Mouse (Mus musculus) embryonic facial prominence, embryonic 12.5 days (tissue): ENCODE data around the gene Cdkn2aip. TPM values are rescaled to one million over a fixed set of nuclear protein-coding genes. Genes with fewer than 3 reads are reported as not detected.

Experiments
- ATAC-seq: fragments of 200-750 bp; cut with Nextera tagmentation; 2 replicates; pipeline ENCODE4 v1.8.0; 2017; ENCODE audit not compliant: insufficient number of reproducible peaks, insufficient read depth, low FRiP score, low TSS enrichment
- H3K27ac ChIP-seq: fragments of 300-500 bp; sonication (generic); 2 replicates; pipeline ENCODE4 v1.5.1; 2016; ENCODE audit warnings: mild to moderate bottlenecking
- H3K27me3 ChIP-seq: fragments of 300-500 bp; sonication (generic); 2 replicates; pipeline ENCODE4 v1.6.1; 2016; ENCODE audit warnings: mild to moderate bottlenecking, moderate library complexity
- H3K36me3 ChIP-seq: fragments of 300-500 bp; sonication (generic); 2 replicates; pipeline ENCODE4 v1.6.1; 2016; ENCODE audit warnings: mild to moderate bottlenecking
- H3K4me1 ChIP-seq: fragments of 300-500 bp; sonication (generic); 2 replicates; pipeline ENCODE4 v1.6.1; 2016
- H3K4me2 ChIP-seq: fragments of 300-500 bp; sonication (generic); replicated peaks from 2 replicates; pipeline ENCODE4 v1.6.1; 2016; ENCODE audit warnings: mild to moderate bottlenecking, moderate library complexity
- H3K4me3 ChIP-seq: fragments of 300-500 bp; sonication (generic); 2 replicates; pipeline ENCODE4 v1.5.1; 2016; ENCODE audit warnings: mild to moderate bottlenecking
- H3K9ac ChIP-seq: fragments of 300-500 bp; sonication (generic); 2 replicates; pipeline ENCODE4 v1.6.1; 2016; ENCODE audit warnings: mild to moderate bottlenecking, moderate library complexity
- H3K9me3 ChIP-seq: fragments of 300-500 bp; sonication (generic); 2 replicates; pipeline ENCODE4 v1.6.1; 2016; ENCODE audit warnings: mild to moderate bottlenecking, moderate library complexity
- WGBS: fragments of 180-500 bp; shearing (Covaris S2); methylation state at CpG from one replicate; pipeline ENCODE4 v1.1.7; 2016; 5-methylcytosine and 5-hydroxymethylcytosine counted together
- polyA plus RNA-seq: library from polyadenylated mRNA; unstranded; fragments of >200 nt; fragmentation: Nextera tagmentation; extraction: Ambion mirVana; gene quantifications from 2 replicates; pipeline ENCODE4 v1.2.1, GENCODE M21; 2016

Cdkn2aip gene
- polyA plus RNA-seq, 1 experiment from 2014 or later: 33.5 TPM

DNA sequence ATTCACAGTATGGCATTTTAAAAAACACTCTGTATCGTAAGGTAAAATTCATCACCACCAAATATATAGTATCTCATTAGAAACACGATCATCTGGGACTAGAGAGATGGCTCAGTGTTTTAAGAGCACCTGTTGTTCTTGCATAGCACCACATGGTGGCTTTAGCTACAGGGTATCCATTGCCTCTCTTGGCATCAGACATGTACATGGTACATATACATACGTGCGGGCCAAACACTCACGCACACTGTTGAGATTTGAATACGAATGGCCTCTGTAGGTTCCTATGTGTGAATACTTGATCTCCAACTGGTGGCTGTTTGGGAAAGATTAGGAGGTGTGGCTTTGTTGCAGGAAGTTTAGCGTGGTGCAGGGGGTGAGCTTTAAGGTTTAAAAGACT, 28.6 kb upstream of the Cdkn2aip start:
- Histone ChIP-seq H3K4me3 (no peak overlapping the region), H3K4me2 (no peak overlapping the region), H3K36me3 (no peaks in the 10 kb centered on the region), H3K9me3 (no peaks in the 10 kb centered on the region), H3K9ac (no peak overlapping the region), H3K4me1 (peaks cover 7% of the 10 kb centered on the region; the same call in 1 of the 2 replicates), H3K27me3 (no peaks in the 10 kb centered on the region), H3K27ac (0 out of 2 replicates have a peak overlapping the region, but pooled peaks have one; percentile 1)
- 74% methylated on average over 7 of the region's 7 CpGs for WGBS
- ATAC-seq: no peak

DNA sequence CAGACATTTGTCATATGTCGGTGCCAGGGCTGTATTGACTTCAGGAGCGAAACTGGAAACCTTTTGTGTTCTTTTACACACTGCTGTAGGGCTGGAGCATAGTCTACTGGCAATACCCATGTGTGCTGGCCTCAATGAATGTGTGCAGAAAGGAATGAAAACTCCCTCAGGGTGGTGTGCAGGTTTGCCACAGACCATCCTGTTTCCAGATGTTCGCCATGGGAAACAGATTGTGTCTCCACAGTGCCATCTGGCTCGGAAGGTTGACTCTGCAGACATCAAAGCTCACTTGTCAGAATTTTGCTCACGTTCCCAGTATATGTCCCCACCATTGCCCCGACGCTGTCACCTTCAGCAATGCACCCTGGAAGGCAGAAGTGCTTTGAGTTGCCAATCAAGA, 23.4 kb upstream of the Cdkn2aip start:
- ATAC-seq: no peak
- Histone ChIP-seq H3K4me2 (no peak overlapping the region), H3K27ac (no peak overlapping the region), H3K9me3 (no peaks in the 10 kb centered on the region), H3K9ac (no peak overlapping the region), H3K4me3 (no peak overlapping the region), H3K4me1 (no peaks in the 10 kb centered on the region), H3K36me3 (no peaks in the 10 kb centered on the region), H3K27me3 (no peaks in the 10 kb centered on the region; the same call in 1 of the 2 replicates)
- 38% methylated on average over 7 of the region's 7 CpGs for WGBS

DNA sequence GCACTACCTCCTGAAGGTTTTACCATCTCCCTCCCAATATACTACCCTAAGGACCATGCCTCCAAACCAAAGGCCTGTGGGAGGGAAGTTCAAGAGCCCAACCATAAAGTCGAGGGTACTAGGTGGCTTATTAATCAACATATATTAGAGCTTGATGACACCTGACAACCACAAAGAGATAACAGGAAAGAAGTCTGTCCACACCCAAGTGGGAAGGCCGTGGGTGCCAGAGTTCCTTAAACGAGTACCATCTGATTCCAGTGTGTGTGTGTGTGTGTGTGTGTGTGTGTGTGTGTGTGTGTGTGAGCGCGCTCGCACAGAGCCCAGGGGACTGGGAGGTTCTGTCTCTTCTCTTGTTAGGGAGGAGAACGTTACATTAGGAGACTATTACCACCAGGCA, 15.6 kb upstream of the Cdkn2aip start:
- H3K27me3 ChIP-seq: no peaks in the 10 kb centered on the region; the same call in 1 of the 2 replicates
- H3K9ac ChIP-seq: no peak overlapping the region
- no peak overlapping the region for H3K4me3 ChIP-seq
- no peak for ATAC-seq
- no peaks in the 10 kb centered on the region for H3K9me3 ChIP-seq
- 87% methylated on average over 7 of the region's 7 CpGs for WGBS
- no peaks in the 10 kb centered on the region for H3K36me3 ChIP-seq
- H3K4me1 ChIP-seq: no peaks in the 10 kb centered on the region
- no peak overlapping the region for H3K4me2 ChIP-seq
- H3K27ac ChIP-seq: no peak overlapping the region

DNA sequence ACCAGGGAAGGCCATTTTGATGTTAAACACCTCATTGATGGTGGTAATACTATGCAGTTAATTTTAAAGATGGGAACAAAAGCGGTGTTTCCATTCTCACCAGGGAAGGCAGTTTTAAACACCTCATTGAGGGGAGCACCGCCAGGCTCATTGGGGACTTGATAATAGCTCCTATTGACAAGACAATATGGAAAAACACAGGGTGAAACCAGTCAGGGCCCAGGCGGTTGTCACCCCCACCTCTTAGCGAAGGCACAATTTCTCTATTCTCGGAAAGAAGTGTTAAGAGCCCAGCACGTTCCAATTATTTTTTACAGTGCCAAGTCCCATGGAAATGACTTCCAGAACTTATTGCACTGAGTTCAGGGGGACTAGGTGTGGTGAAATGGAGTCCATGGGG, 13.2 kb upstream of the Cdkn2aip start:
- Histone ChIP-seq H3K4me2 (no peak overlapping the region), H3K27ac (no peak overlapping the region), H3K9me3 (no peaks in the 10 kb centered on the region), H3K4me1 (no peaks in the 10 kb centered on the region), H3K4me3 (no peak overlapping the region), H3K36me3 (no peaks in the 10 kb centered on the region), H3K9ac (no peak overlapping the region), H3K27me3 (no peaks in the 10 kb centered on the region)
- no peak for ATAC-seq
- WGBS: 25% methylated on average over 6 of the region's 6 CpGs

DNA sequence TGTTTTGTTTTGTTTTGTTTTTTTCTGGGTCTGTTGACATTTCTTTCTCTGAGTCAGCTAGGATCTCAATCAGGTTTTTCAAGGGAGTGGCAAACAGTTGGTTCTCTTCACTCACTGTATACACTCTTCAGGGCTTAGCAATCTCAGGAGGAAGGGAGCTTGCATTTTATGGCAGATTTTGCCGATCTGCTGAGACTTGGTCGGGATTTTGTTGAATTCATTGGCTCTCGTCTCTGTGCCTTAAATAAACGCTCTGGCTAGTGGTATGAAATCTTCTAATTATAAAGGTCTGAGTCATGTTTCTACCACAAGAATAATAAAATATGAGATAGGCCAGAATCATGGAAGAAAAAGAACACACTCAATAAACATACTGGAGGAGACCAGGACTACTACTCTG, 7.9 kb upstream of the Cdkn2aip start:
- H3K27ac ChIP-seq: no peak overlapping the region
- H3K36me3 ChIP-seq: no peaks in the 10 kb centered on the region
- H3K4me2 ChIP-seq: no peak overlapping the region
- H3K9ac ChIP-seq: no peak overlapping the region
- no peak for ATAC-seq
- no peak overlapping the region for H3K4me3 ChIP-seq
- no peaks in the 10 kb centered on the region for H3K4me1 ChIP-seq
- WGBS: 63% methylated on average over 4 of the region's 4 CpGs
- H3K9me3 ChIP-seq: no peaks in the 10 kb centered on the region
- no peaks in the 10 kb centered on the region for H3K27me3 ChIP-seq

DNA sequence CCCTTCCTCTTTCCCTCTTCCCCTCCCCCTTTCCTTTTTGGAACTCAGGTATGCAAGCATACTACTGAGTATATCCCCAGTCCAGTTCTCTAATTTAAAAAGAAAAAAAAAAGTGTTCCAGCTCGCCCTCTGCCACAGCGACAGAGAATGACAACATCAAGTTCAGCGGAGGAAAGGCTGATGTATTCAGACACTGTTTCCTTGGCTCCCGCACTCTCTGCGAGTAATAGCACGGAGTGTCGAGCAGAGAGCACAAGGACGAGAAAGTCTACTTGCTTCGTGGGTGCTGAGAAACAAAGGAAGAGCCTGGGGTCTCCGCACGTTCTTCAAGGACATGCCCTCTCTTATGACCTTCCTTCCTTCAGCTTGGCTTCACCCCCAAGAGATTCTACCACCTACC, 4.9 kb upstream of the Cdkn2aip start:
- no peaks in the 10 kb centered on the region for H3K27me3 ChIP-seq
- no peak for ATAC-seq
- H3K4me3 ChIP-seq: no peak overlapping the region
- H3K4me1 ChIP-seq: no peaks in the 10 kb centered on the region
- no peaks in the 10 kb centered on the region for H3K36me3 ChIP-seq
- no peak overlapping the region for H3K4me2 ChIP-seq
- H3K27ac ChIP-seq: 0 out of 2 replicates have a peak overlapping the region, but pooled peaks have one; percentile 30
- H3K9ac ChIP-seq: no peak overlapping the region
- H3K9me3 ChIP-seq: no peaks in the 10 kb centered on the region
- WGBS: 36% methylated on average over 11 of the region's 11 CpGs

DNA sequence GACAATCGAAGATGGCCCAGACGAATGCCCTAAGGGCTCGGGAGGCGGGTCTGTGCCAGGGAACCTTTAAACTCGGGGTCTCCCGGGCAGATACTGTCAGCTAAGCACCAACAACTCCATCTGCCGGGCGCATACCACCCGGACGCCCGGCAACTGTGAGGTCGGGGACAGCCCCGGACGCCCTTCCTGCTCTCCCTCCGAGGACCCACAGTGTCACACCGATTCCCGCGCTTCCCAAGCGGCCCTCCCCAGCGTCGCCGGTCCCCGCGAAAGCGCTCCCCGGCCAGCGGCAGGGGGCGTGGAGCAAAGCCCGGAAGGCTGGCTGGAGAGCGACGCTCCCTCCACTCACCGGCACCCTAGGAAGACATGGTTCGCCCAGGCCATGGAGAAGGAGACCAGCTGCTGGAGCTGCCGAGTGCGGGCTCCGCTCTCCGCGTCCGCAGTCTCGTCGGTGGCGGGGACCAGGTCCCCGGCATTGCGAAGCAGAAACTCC, 515 bp downstream of the Cdkn2aip start:
- under 1% methylated on average over 44 of the region's 44 CpGs for WGBS
- no peaks in the 10 kb centered on the region for H3K9me3 ChIP-seq
- ATAC-seq: peak; percentile 49
- peak overlapping the region; percentile 63 for H3K4me2 ChIP-seq
- peak overlapping the region; percentile 81 for H3K9ac ChIP-seq
- peaks cover 22% of the 10 kb centered on the region for H3K36me3 ChIP-seq
- no peaks in the 10 kb centered on the region for H3K27me3 ChIP-seq
- peak overlapping the region; percentile 95 for H3K27ac ChIP-seq
- H3K4me1 ChIP-seq: peaks cover 3% of the 10 kb centered on the region
- H3K4me3 ChIP-seq: peak overlapping the region; percentile 65

DNA sequence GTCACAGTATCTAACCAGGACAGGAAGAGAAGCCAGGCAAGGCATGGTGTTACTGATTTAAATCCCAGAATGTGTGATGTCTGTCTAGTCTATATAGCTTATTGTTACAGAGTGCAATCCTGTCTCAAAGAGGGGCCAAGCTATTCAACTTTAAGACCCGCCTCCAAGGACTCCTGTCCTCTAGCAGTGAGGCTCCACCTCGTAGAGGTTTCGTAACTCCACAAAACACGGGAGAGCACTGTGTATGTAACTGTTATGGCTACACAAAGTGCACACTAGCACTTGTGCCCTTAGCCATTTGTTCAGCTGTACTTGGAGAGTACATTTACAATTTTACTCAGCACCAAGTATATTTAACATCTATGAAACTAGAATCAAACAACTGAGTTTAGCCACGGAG, 5.6 kb downstream of the Cdkn2aip start:
- H3K4me2 ChIP-seq: no peak overlapping the region
- ATAC-seq: no peak

DNA sequence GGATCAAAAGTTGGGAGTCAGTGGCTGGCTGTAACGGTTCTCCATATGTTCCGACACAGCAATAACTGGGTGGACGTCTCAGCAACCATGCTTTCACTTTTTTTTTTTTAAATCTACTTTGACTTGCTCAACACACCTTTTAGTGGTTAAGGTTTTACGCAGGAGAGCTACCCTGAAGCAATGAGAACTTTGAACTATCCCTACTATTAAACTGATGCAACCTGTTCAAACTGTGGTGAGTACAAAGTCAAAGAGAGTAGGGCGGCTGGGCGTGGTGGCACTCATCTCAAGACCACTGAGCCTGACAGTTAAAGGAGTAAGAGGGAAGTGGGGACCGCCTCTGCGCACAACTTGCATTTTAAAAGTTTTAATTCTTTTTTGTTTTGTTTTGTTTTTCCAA, 7.0 kb downstream of the Cdkn2aip start:
- Histone ChIP-seq H3K4me2 (no peak overlapping the region), H3K36me3 (peaks cover 29% of the 10 kb centered on the region), H3K27me3 (no peaks in the 10 kb centered on the region), H3K27ac (no peak overlapping the region), H3K9ac (no peak overlapping the region), H3K9me3 (no peaks in the 10 kb centered on the region), H3K4me3 (no peak overlapping the region), H3K4me1 (no peaks in the 10 kb centered on the region)
- WGBS: 91% methylated on average over 8 of the region's 8 CpGs
- ATAC-seq: no peak

More for the DNA sequence above, 5.6 kb downstream of the Cdkn2aip start:
- Histone ChIP-seq H3K9ac (no peak overlapping the region), H3K27me3 (no peaks in the 10 kb centered on the region), H3K27ac (no peak overlapping the region), H3K9me3 (no peaks in the 10 kb centered on the region), H3K4me1 (peaks cover 3% of the 10 kb centered on the region), H3K36me3 (peaks cover 32% of the 10 kb centered on the region), H3K4me3 (no peak overlapping the region)
- 89% methylated on average over 5 of the region's 5 CpGs for WGBS

DNA sequence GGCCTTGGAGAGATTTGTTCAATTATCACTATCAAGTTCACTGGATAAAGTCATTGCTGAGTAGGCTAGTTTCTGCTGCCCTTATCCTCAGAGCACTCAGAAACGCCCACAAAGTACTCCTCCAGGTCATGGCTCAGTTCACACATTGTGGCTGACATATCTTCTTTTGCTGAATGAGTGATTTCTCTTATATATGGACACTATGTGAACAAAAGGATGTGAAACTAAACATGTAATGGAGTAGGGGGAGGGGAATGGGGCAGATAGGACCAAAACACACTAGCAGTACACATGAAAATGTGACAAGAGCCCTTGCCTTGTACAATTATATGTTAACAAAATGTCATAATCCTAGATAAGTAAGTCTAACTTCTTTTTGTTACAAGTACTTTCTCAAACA, 11.4 kb downstream of the Cdkn2aip start:
- Histone ChIP-seq H3K4me3 (no peak overlapping the region), H3K9ac (no peak overlapping the region), H3K4me1 (no peaks in the 10 kb centered on the region), H3K4me2 (no peak overlapping the region), H3K27me3 (no peaks in the 10 kb centered on the region), H3K9me3 (no peaks in the 10 kb centered on the region), H3K36me3 (0 out of 2 replicates have a peak, but pooled peaks cover 3% of the 10 kb centered on the region), H3K27ac (no peak overlapping the region)
- 63% methylated on average over 1 of the region's 1 CpGs for WGBS
- ATAC-seq: no peak

DNA sequence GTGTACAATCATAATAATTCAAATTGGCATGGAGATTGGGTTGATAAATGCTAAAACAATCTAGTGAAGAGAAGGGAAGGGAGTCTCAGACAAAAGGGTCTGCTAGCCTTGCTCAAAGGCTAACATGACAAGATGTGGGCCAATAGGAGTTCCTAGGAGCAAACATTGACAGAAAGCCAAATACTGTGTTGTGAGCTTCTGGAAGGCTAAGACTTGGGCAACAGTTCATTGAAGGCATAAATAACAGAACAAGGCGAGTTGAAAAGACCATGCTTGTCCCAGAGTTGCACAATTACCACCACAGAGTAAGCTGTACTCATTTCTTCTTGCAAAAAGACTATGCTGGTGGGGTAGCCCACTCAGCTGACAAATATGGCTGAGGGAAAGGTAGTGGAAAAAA, 16.0 kb downstream of the Cdkn2aip start:
- no peaks in the 10 kb centered on the region for H3K36me3 ChIP-seq
- H3K27ac ChIP-seq: no peak overlapping the region
- no peak for ATAC-seq
- H3K9me3 ChIP-seq: no peaks in the 10 kb centered on the region
- H3K4me1 ChIP-seq: no peaks in the 10 kb centered on the region
- 81% methylated on average over 1 of the region's 1 CpGs for WGBS
- H3K9ac ChIP-seq: no peak overlapping the region
- H3K27me3 ChIP-seq: no peaks in the 10 kb centered on the region
- no peak overlapping the region for H3K4me2 ChIP-seq
- H3K4me3 ChIP-seq: no peak overlapping the region

DNA sequence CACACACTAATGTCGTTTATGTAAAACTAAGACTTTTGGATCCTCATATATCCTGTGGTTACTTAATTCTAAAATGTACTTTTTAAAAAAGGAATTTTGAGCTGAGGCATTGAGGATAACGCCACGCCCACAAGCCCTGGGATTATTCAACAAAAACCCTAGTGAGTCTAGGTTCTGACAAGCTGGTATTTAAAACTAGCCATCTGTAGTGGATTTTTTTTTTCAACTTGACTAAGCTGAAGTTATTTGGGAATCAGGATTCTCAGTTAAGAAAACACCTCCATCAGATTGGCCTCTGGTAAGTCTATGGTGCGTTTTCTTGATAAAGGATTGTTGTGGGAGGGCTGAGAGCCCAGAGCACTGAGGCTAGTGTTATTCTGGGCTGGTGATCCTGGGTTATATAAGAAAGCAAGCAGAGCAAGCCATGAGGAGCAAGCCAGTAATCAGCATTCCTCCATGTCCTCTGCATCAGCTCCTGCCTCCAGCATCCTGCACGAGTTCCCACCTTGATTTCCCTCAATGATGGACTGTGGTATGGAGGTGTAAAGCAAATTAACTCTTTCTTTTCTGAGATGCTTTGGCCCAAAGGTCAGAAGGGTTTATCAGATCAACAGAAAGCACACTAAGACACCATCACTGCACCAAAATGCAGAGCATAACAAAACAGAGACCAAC, 18.2 kb downstream of the Cdkn2aip start:
- no peak overlapping the region for H3K4me2 ChIP-seq
- 84% methylated on average over 5 of the region's 5 CpGs for WGBS
- H3K9ac ChIP-seq: no peak overlapping the region
- ATAC-seq: no peak
- no peaks in the 10 kb centered on the region for H3K4me1 ChIP-seq
- H3K4me3 ChIP-seq: no peak overlapping the region
- H3K27ac ChIP-seq: no peak overlapping the region
- no peaks in the 10 kb centered on the region for H3K9me3 ChIP-seq
- no peaks in the 10 kb centered on the region for H3K36me3 ChIP-seq
- H3K27me3 ChIP-seq: peaks cover 6% of the 10 kb centered on the region; the same call in 1 of the 2 replicates
